Mouse (Mus musculus): ENCODE data around the gene Nup133.

GRCm38 (mm10) chr8:123891271-123891670 is 57.8 kb downstream of the Nup133 start:
- no peak for TF ChIP-seq POLR2A (IDR thresholded peaks at IDR 0.05; ENCODE audit: extremely low read depth, insufficient read depth, low read length)
- no peak for TF ChIP-seq CTCF (IDR thresholded peaks at IDR 0.05; ENCODE audit: low read depth, low read length)

Measured in liver, adult 2 months (tissue).